17 mouse cellular contexts compared by ENCODE assay signal in the genomic region with DNA sequence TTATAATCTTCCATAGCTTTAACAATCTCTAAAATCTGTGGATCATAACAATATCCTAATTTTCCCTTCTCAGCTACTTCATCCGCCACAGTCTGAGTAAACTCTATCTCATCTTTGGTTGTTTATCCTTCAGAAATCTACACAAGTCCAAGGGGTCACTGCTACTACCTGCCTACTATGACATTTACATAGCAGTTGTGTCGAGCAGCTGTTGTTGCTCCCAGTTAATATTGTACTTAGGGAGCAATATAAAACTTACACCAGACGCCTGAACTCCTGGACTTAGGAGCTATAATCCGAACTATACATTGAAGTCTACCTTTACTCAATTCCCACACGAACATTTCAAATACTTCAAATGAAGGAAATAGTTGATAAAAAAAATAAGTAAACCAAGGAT.
"Had no signal": no experiment of that assay in that cellular context is flagged by ENCODE, and none has a peak within 500 bp of the region (broad histone marks: within the 10 kb centered on the region; RNA-seq: fewer than 3 reads in every experiment).

No protein-coding gene starts in this region.

- H3K27me3 ChIP-seq: lung, embryonic 15.5 days; megakaryocyte, embryonic 14.5 days; midbrain, embryonic 13.5 days; midbrain, embryonic 15.5 days; neural tube, embryonic 12.5 days; stomach, embryonic 15.5 days had no signal

- H3K4me1 ChIP-seq: lung, embryonic 15.5 days; megakaryocyte, embryonic 14.5 days; midbrain, embryonic 13.5 days; midbrain, embryonic 15.5 days; neural tube, embryonic 12.5 days; stomach, embryonic 15.5 days had no signal

- H3K36me3 ChIP-seq: lung, embryonic 15.5 days; midbrain, embryonic 13.5 days; midbrain, embryonic 15.5 days; neural tube, embryonic 12.5 days; stomach, embryonic 15.5 days had no signal

- ATAC-seq: lung, postnatal 0 days; midbrain, embryonic 13.5 days; midbrain, embryonic 15.5 days had no signal

- H3K4me2 ChIP-seq: lung, embryonic 15.5 days; midbrain, embryonic 11.5 days; midbrain, embryonic 13.5 days; midbrain, embryonic 15.5 days; neural tube, embryonic 12.5 days; stomach, embryonic 15.5 days had no signal

- H3K9ac ChIP-seq: lung, embryonic 15.5 days; midbrain, embryonic 13.5 days; midbrain, embryonic 15.5 days; neural tube, embryonic 12.5 days; stomach, embryonic 15.5 days had no signal

- H3K27ac ChIP-seq: lung, embryonic 15.5 days; macrophage; midbrain, embryonic 13.5 days; midbrain, embryonic 15.5 days; neural tube, embryonic 12.5 days; stomach, embryonic 15.5 days; stomach, postnatal 0 days had no signal

- H3K4me3 ChIP-seq: lung, embryonic 15.5 days; megakaryocyte, embryonic 14.5 days; midbrain, embryonic 13.5 days; midbrain, embryonic 15.5 days; neural tube, embryonic 12.5 days; stomach, embryonic 15.5 days had no signal

- DNase-seq: lung, adult 2 months; lung, postnatal 14 days; lung, postnatal 36 days; right cerebral cortex, postnatal 14 days; thymus, adult 18-20 months; thymus, postnatal 14 days; thymus, postnatal 36 days had no signal

- H3K9me3 ChIP-seq: lung, embryonic 15.5 days; midbrain, embryonic 13.5 days; midbrain, embryonic 15.5 days; neural tube, embryonic 12.5 days; stomach, embryonic 15.5 days had no signal
